Mouse (Mus musculus) CD4-positive, CD25-positive, alpha-beta regulatory T cell, adult 4 months (primary cell): ENCODE measurements at regions not wholly inside any gene's neighbourhood (a gene's known extent, or its start where the extent isn't known, plus 50 kb on each side); places are given as distances from the start of the nearest gene placed in this dataset.

Experiments
- ATAC-seq: one replicate; pipeline ENCODE4 v1.8.0; 2017

- peak; percentile 60 for ATAC-seq
Measured at GRCm38 (mm10) chr3:106879994-106880393, 53.9 kb upstream of the Olfr266 start.

DNA sequence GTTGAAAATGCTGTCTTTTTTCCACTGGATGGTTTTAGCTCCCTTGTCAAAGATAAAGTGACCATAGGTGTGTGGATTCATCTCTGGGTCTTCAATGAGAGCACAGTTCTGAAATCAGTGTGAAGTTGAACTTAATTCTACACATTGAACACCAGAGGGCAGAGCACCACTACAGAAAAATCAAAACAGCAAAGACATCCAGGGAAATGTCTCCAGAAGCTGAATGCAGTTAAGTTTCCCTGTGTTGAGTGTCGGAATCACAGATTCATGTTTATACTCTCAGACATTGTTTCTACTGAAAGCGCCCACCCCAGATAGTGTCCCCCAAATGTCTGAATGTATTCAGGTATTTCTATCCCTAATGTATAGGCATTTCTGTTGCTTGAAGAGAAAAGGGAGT, 77.1 kb upstream of the Olfr266 start:
- ATAC-seq, result peak; percentile 39

DNA sequence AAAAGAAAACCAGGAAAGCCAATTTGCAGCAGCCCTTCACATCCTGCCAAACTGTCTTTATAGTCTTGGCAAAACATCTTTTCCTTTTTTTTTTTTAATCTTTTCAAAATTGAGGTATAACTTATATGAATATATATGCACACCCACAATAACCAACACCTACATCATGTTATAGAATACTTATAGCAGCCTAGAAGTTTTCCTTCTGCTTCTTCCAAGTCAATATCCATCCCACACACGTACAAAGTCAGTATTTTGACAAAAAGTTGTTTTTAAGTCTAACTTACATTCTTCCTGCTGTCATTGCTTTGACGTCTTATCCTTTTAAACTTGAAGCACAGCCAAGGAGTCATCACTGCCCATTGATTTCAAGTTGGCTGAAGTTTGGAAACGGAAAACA, 80.6 kb upstream of the Olfr266 start:
- ATAC-seq, result no peak

- ATAC-seq, result no peak
Measured at GRCm38 (mm10) chr3:106936067-106936466, 99.9 kb upstream of the Kcna3 start.

DNA sequence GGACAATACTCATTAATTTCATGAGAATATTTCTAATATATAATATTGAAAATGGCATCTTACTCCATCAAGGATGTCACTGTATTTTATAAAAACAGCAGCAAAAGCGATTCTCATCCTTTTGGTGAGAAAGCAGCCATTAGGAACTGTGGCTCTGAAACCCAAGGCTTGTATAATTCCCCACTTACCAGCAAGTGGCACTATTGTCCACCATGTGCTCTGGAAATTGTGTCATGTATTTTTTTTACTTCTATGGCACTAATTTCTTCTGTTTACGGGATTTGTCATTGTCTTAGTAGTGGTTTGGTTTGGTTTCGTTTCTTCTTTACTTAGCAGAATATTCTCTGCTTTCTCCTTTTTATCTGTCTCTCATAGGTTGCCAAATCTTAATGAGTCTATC, 95.9 kb upstream of the Kcna3 start:
- ATAC-seq, result peak; percentile 97

- ATAC-seq, result no peak
Measured at GRCm38 (mm10) chr3:106955555-106956446, 80.2 kb upstream of the Kcna3 start.

DNA sequence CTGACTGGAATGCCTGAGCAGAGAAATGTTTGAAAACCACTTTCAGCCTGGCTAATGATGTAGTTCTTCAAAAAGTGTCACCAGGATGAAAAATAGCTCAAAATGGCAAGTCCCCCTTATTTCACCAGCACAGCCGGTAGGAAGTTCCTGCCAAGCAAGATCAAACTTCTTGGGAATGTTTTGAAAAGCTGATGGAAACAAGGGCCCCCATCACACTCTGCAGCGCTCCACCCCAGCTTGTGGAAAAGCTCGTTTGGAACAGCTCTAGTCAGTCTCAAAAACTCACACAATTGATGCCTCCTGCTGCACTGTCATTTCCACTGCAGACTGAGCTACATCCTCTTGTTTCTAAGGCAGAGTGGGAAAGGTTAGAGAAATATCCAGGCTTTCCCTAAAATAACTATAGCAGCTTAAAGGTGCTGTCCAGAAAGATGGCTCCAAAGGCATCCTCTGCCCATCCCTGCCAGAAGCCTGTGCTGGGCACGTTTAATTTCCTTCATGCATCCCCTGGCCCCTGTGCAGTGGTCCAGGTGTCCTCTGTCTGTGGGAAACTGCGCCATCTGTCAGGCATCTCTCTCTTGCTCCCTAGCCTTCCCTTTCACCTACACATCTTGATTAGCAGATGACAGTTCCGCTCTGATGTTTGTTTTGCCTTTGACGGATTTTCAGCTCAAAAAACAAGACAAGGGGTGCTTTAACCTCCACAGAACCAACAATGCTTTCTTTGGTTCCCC, 78.6 kb upstream of the Kcna3 start:
- ATAC-seq, result no peak

DNA sequence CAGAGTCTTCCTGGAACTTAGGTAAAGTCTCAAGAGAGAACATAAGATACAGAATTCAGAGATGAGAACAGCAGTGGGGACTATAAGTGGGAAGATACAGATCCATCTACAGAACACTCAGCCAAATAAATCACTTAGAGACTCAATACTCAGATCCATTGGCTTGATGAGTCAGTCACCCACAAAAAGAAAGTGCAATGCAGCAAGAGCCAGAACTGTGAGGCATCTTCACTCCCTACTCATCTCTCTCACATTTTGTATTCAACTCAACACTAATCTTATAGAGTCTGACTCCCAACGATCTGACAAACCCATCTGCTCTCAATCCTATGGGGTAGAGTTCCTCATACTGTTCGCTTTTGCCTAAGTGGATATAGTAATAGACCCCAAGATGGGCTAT, 77.8 kb upstream of the Kcna3 start:
- no peak for ATAC-seq

DNA sequence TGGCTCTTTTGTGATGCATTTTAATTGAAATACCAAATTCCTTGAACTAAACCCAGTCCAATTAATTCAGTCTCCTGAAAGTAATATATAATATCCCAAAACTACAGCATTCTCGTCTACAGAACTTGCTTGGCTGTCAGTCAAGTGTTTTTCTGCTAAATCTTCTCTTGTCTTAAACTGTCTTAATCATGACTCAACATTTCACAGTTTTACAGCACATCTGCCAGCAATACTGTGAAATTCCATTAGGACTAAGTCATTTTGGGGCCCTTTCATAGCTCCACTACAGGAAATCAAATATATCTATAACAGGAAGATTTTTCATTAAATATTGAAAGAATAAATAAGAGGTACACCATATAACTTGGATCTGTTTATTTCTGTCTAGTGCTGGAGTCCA, 75.4 kb upstream of the Kcna3 start:
- ATAC-seq, result no peak

GRCm38 (mm10) chr3:106962466-106962865, 73.5 kb upstream of the Kcna3 start:
- no peak for ATAC-seq

- peak; percentile 85 for ATAC-seq
Measured at GRCm38 (mm10) chr3:106966198-106966597, 69.8 kb upstream of the Kcna3 start.

GRCm38 (mm10) chr3:106967479-106967878, 68.5 kb upstream of the Kcna3 start:
- ATAC-seq, result peak; percentile 72

DNA sequence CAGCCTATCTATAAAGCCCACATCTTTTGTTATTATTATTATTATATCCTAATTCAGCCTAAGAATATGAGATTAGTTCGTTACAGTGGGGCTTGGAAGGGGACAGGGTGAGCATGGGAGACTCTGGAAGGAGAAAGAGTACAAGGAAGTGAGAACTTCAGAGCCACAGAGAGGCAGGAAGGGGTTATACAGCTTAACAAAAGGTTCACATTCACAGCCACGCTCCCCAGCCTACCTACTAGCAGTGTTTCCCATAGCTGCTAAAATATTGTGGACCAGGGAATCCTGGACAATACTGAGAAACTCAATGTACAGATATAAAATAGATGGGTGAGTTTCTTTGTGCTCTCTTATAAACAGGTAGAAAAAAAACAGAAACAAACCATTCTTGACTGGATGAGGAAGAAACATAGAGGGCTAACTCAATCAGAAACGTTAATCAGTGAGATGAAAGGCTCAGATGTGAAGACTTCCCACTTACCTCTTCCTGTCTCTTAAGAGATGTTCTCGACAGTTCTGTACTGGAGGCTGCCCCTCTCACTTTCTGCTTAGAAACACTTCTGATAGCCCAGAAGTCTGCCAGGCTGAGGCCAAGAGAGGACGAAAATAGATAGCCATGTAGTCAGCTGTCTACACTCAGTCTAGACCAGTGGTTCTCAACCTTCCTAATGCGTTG, 61.7 kb upstream of the Kcna3 start:
- peak; percentile 82 for ATAC-seq

GRCm38 (mm10) chr3:106978728-106979127, 57.2 kb upstream of the Kcna3 start:
- ATAC-seq, result no peak

- no peak for ATAC-seq
Measured at GRCm38 (mm10) chr3:106980914-106981313, 55.1 kb upstream of the Kcna3 start.

DNA sequence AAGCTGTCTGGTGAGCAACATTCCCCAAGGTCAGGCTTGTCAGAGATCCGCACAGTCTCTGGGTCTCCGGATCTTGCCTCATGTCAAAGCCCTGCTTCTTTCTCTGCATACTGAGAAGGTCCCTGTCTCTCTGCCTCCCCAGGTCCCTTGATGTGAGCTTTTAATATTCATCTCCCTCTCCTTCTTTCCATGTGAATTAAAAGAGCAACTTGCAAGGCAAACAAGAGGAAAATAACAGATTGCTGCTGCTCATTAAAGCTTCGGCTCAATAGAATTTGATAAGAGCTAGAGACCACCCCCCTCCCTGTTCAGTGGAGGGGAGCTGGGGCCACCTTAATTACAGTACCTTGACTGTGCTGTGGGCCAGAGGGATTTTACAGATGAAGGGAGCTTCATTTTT, 54.6 kb upstream of the Kcna3 start:
- no peak for ATAC-seq

GRCm38 (mm10) chr3:106984231-106984630, 51.7 kb upstream of the Kcna3 start:
- ATAC-seq, result no peak
